Mouse (Mus musculus) embryonic facial prominence, embryonic 14.5 days (tissue): ENCODE data around the gene Fam213a. TPM values are rescaled to one million over a fixed set of nuclear protein-coding genes. Genes with fewer than 3 reads are reported as not detected.

Source experiments
- ATAC-seq: fragments of 200-750 bp; cut with Nextera tagmentation; 2 replicates; pipeline ENCODE4 v1.8.0; 2017; ENCODE audit warnings: low read depth, moderate number of reproducible peaks, moderate TSS enrichment
- DNase-seq: peaks from one replicate; pipeline ENCODE4 v3.0.0-alpha.2; 2015; ENCODE audit warnings: low spot score
- H3K27ac ChIP-seq: fragments of 300-500 bp; sonication (generic); replicated peaks from 2 replicates; pipeline ENCODE4 v1.5.1; 2014; ENCODE audit warnings: low read depth, mild to moderate bottlenecking, low read length, moderate library complexity
- H3K27me3 ChIP-seq: fragments of 300-500 bp; sonication (generic); replicated peaks from 2 replicates; pipeline ENCODE4 v1.6.1; 2014; ENCODE audit warnings: low read length; ENCODE audit not compliant: control insufficient read depth, insufficient read depth
- H3K36me3 ChIP-seq: fragments of 300-500 bp; sonication (generic); 2 replicates; pipeline ENCODE4 v1.6.1; 2014; ENCODE audit warnings: low read length, mixed read lengths; ENCODE audit not compliant: control insufficient read depth, insufficient read depth
- H3K4me1 ChIP-seq: fragments of 300-500 bp; sonication (generic); 2 replicates; pipeline ENCODE4 v1.6.1; 2014; ENCODE audit warnings: antibody characterized with exemption, low read length; ENCODE audit not compliant: control insufficient read depth, insufficient read depth
- H3K4me2 ChIP-seq: fragments of 300-500 bp; sonication (generic); 2 replicates; pipeline ENCODE4 v1.6.1; 2014; ENCODE audit warnings: low read depth, mild to moderate bottlenecking, low read length, moderate library complexity, mixed read lengths
- H3K4me3 ChIP-seq: fragments of 300-500 bp; sonication (generic); 2 replicates; pipeline ENCODE4 v1.5.1; 2014; ENCODE audit warnings: low read depth, mild to moderate bottlenecking, low read length
- H3K9ac ChIP-seq: fragments of 300-500 bp; sonication (generic); 2 replicates; pipeline ENCODE4 v1.6.1; 2014; ENCODE audit warnings: low read depth, mild to moderate bottlenecking, low read length, moderate library complexity, mixed read lengths
- H3K9me3 ChIP-seq: fragments of 300-500 bp; sonication (generic); 2 replicates; pipeline ENCODE4 v1.6.1; 2016; ENCODE audit warnings: low read length; ENCODE audit not compliant: control insufficient read depth
- whole genome bisulfite sequencing: fragments of 180-500 bp; shearing (Covaris S2); extraction: QIAGEN DNeasy Blood & Tissue Kit; methylation state at CpG from one replicate; pipeline ENCODE4 v1.1.7; 2014; 5-methylcytosine and 5-hydroxymethylcytosine counted together
- polyA plus RNA-seq: library from polyadenylated mRNA; unstranded; fragments of >200 nt; fragmentation: Nextera tagmentation; extraction: Ambion mirVana; gene quantifications from 2 replicates; pipeline ENCODE4 v1.2.1, GENCODE M21; 2014

The Fam213a gene
- polyA plus RNA-seq, 1 experiment from 2014 or later, result 35.7 TPM

DNA sequence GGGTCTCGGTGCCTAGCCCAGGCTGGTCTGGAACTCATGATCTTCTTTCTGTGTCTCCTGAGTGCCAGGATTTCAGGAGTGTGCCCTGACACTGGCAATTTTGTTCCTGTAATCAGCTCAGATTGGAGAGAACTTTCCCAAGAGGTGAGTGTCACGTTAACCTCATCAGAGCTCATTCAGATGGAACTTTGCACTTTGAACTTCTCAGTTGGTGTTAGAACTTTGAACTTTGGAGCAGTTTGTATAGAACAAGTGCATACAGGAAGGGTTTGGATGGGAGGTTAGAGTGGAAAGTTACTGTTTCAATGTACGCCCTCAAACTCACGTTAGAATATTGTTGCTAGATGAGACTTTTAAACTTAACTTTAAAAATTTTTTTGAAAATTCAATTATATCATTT is 15.7 kb upstream of the Fam213a start:
- no peak for DNase-seq
- no peaks in the 10 kb centered on the region for H3K27me3 ChIP-seq
- H3K9me3 ChIP-seq, result no peaks in the 10 kb centered on the region
- H3K4me3 ChIP-seq, result no peak overlapping the region
- H3K9ac ChIP-seq, result no peak overlapping the region
- no peaks in the 10 kb centered on the region for H3K4me1 ChIP-seq
- 67% methylated on average over 4 of the region's 4 CpGs for WGBS
- no peaks in the 10 kb centered on the region for H3K36me3 ChIP-seq
- H3K27ac ChIP-seq, result no peak overlapping the region
- H3K4me2 ChIP-seq, result no peak overlapping the region
- ATAC-seq, result no peak

DNA sequence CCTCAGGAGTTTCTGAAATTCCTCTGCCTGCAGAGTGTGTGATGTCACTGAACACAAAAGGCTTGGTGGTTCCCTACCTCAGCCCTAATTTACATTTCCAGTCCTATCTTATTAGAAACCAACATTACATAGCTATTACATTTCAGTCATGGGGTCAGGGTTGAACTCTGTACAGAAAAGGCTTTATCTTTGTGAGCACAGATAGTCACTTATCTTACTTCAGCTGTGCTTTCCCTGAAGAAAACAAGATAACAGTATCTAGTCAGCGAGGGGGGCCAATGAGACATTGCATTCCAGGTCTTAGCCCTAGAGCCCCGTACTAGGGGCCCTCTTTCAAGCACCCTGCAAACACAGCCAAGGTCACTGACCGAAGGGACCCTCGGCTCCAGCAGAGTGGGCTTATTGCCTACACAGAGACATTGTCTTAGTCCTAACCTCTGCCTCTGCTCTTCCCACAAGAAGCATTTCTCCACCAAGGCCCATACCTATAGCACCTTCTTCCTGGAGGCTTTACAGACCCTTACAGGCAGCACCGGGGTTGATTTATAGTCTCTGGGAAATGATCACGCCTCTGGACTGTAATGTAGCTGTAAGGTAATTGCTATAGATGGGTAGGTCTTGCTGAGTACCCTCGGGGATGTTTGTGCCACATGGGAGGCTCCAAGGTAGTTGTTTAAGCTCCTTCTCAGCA is 12.2 kb upstream of the Fam213a start:
- Histone ChIP-seq H3K36me3 (no peaks in the 10 kb centered on the region), H3K4me1 (no peaks in the 10 kb centered on the region), H3K9ac (no peak overlapping the region), H3K27me3 (no peaks in the 10 kb centered on the region), H3K9me3 (no peaks in the 10 kb centered on the region), H3K27ac (no peak overlapping the region), H3K4me3 (no peak overlapping the region), H3K4me2 (no peak overlapping the region)
- no peak for DNase-seq
- 76% methylated on average over 7 of the region's 7 CpGs for WGBS
- ATAC-seq, result no peak

DNA sequence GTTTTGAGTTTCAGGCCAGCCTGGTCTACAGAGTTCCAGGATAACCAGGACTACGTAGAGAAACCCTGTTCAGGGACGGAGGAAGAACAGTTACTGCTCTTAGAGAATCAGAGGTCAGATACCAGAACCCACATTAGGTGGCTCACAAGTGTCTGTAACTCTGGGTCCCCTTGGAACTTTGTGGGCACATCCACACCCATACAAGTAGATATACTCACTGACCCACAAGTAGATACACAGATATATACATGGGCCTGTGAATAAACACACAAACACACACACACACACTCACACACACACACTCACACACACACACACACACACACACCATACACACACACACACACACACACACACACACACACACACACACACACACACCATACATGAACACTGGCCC is 11.5 kb upstream of the Fam213a start:
- Histone ChIP-seq H3K9ac (no peak overlapping the region), H3K27ac (no peak overlapping the region), H3K9me3 (no peaks in the 10 kb centered on the region), H3K4me2 (no peak overlapping the region), H3K4me1 (no peaks in the 10 kb centered on the region), H3K4me3 (no peak overlapping the region), H3K36me3 (no peaks in the 10 kb centered on the region), H3K27me3 (no peaks in the 10 kb centered on the region)
- DNase-seq (no peak), ATAC-seq (no peak)
- 90% methylated on average over 2 of the region's 2 CpGs for WGBS

DNA sequence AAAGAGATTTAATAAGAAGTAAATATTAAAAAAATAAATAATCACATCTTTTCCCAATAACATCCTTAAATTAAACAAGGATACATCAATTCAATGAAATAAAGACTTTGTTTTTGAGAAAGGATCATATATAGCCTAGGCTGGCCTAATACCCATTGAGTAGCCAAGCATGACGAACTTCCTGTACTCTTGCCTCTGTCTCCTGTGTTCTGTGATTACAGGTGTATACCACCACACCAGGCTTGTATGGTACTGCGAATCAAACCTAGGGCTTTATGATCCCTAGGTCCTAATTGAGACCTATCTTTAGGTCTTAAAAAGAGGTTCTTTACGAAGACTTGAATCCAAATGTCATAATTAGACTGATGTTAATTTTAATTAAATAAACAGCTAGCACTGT is 7.7 kb upstream of the Fam213a start:
- H3K4me1 ChIP-seq, result no peaks in the 10 kb centered on the region
- no peak for DNase-seq

GRCm38 (mm10) chr14:41017460-41017859 is 3.9 kb upstream of the Fam213a start:
- WGBS, result 62% methylated on average over 5 of the region's 5 CpGs
- Histone ChIP-seq H3K9ac (no peak overlapping the region), H3K27ac (no peak overlapping the region), H3K9me3 (no peaks in the 10 kb centered on the region), H3K4me2 (no peak overlapping the region), H3K4me1 (peaks cover 5% of the 10 kb centered on the region), H3K36me3 (no peaks in the 10 kb centered on the region), H3K4me3 (no peak overlapping the region), H3K27me3 (no peaks in the 10 kb centered on the region)
- DNase-seq, result no peak
- ATAC-seq, result no peak

More for the DNA sequence above, 7.7 kb upstream of the Fam213a start:
- Histone ChIP-seq H3K9ac (no peak overlapping the region), H3K4me2 (no peak overlapping the region), H3K36me3 (no peaks in the 10 kb centered on the region), H3K27ac (no peak overlapping the region), H3K4me3 (no peak overlapping the region), H3K27me3 (no peaks in the 10 kb centered on the region), H3K9me3 (no peaks in the 10 kb centered on the region)
- WGBS, result 84% methylated on average over 3 of the region's 3 CpGs
- no peak for ATAC-seq

- no peak for ATAC-seq
These were observed 1.2 kb upstream of the Fam213a start for GRCm38 (mm10) chr14:41014701-41015240.

DNA sequence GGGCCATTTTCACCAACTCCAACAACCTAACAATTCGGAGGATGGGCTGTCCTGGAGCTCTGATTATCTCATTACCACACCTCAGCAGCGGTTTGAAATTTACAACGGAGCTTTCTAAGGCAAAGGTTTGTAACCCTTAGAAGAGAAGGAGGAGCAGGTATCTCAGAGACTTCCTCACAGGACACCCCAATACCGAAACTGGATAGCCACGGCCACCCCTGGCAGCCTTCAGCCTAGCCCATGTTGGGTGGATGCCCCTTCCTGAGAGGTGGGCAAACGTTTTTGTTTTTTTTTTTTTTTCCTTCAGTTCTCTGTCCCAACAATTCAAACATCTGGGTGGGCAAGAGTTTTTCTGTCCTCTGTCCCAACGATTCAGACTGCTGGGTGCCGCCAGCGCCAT is 445 bp downstream of the Fam213a start:
- Histone ChIP-seq H3K4me3 (peak overlapping the region; percentile 62), H3K27ac (no peak overlapping the region), H3K4me1 (peaks cover 11% of the 10 kb centered on the region), H3K36me3 (no peaks in the 10 kb centered on the region), H3K9me3 (no peaks in the 10 kb centered on the region), H3K9ac (peak overlapping the region; percentile 69), H3K4me2 (peak overlapping the region; percentile 64), H3K27me3 (no peaks in the 10 kb centered on the region)
- no peak for ATAC-seq
- no peak for DNase-seq
- WGBS, result 18% methylated on average over 9 of the region's 9 CpGs

More at GRCm38 (mm10) chr14:41014701-41015240, 1.2 kb upstream of the Fam213a start:
- DNase-seq, result no peak
- WGBS, result 75% methylated on average over 5 of the region's 5 CpGs
- Histone ChIP-seq H3K27ac (no peak overlapping the region), H3K4me1 (peaks cover 5% of the 10 kb centered on the region), H3K36me3 (no peaks in the 10 kb centered on the region), H3K4me2 (no peak overlapping the region), H3K27me3 (no peaks in the 10 kb centered on the region), H3K9ac (no peak overlapping the region), H3K9me3 (no peaks in the 10 kb centered on the region), H3K4me3 (no peak overlapping the region)

- no peak for DNase-seq
- WGBS, result 74% methylated on average over 3 of the region's 3 CpGs
- no peak for ATAC-seq
These were observed 1.7 kb downstream of the Fam213a start for GRCm38 (mm10) chr14:41011916-41012315.

GRCm38 (mm10) chr14:41008138-41008537 is 5.5 kb downstream of the Fam213a start:
- Histone ChIP-seq H3K4me3 (peak overlapping the region; percentile 11; the same call in 1 of the 2 replicates), H3K27me3 (no peaks in the 10 kb centered on the region), H3K4me1 (peaks cover 27% of the 10 kb centered on the region), H3K36me3 (no peaks in the 10 kb centered on the region), H3K27ac (peak overlapping the region; percentile 69), H3K9ac (no peak overlapping the region), H3K9me3 (no peaks in the 10 kb centered on the region), H3K4me2 (peak overlapping the region; percentile 23; the same call in 1 of the 2 replicates)
- DNase-seq, result peak; percentile 80
- peak; percentile 76 for ATAC-seq
- 45% methylated on average over 2 of the region's 2 CpGs for WGBS

More at GRCm38 (mm10) chr14:41011916-41012315, 1.7 kb downstream of the Fam213a start:
- H3K9me3 ChIP-seq, result no peaks in the 10 kb centered on the region
- H3K4me3 ChIP-seq, result no peak overlapping the region
- peaks cover 20% of the 10 kb centered on the region for H3K4me1 ChIP-seq
- no peaks in the 10 kb centered on the region for H3K36me3 ChIP-seq
- H3K9ac ChIP-seq, result no peak overlapping the region
- H3K4me2 ChIP-seq, result no peak overlapping the region
- H3K27ac ChIP-seq, result no peak overlapping the region
- H3K27me3 ChIP-seq, result no peaks in the 10 kb centered on the region
